Mouse (Mus musculus) frontal cortex, adult (tissue): ENCODE results near the gene Acox3.

Experiments used
- ATAC-seq: cut with Nextera tagmentation; 2 replicates; pipeline ENCODE4 v1.9.2; 2017; ENCODE audit warnings: mild to moderate bottlenecking, moderate library complexity, mixed read lengths; ENCODE audit not compliant: low TSS enrichment

Acox3 gene

DNA sequence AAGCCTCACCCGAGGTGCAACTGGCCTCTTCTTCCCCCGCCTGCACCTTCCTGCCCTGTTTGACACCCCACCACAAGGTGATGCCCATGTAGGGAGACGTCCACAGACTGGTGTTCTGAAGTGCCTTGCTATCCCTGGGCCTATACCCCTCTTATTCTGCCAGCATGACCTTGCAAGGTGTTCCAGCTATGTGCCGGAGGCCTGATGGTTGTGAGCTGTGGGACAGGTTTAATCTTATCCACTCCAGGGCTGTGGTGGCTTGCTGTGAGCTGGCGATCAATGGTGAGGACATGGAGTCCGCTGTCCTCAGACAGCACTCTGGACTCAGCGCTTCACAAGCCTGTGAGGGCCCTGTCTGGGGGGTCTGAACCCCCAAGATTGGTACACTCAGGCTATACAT is 27.5 kb downstream of the Acox3 start:
- ATAC-seq, result no peak

- ATAC-seq, result no peak
Observed at GRCm38 (mm10) chr5:35611170-35611569, 28.3 kb downstream of the Acox3 start.

DNA sequence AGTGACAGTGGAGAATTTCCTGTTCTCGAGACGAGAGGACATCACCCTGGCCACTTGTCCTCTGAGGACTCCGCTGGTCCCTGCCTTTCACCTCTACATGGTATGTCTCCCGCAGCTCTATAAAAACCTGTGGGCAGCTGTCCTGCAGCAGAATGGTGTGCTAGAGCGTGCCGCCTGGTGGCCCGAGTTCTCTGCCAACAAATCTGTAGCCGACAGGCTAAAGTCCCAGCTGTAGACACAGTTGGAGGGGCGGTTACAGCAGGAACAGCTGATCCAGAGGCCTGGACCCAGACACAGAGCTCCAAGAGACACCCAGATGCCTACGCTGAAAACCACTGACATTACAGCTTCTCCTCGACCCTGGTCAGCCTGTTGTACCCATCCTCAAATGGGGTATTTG is 29.1 kb downstream of the Acox3 start:
- ATAC-seq, result no peak

GRCm38 (mm10) chr5:35612722-35613121 is 29.9 kb downstream of the Acox3 start:
- no peak for ATAC-seq

DNA sequence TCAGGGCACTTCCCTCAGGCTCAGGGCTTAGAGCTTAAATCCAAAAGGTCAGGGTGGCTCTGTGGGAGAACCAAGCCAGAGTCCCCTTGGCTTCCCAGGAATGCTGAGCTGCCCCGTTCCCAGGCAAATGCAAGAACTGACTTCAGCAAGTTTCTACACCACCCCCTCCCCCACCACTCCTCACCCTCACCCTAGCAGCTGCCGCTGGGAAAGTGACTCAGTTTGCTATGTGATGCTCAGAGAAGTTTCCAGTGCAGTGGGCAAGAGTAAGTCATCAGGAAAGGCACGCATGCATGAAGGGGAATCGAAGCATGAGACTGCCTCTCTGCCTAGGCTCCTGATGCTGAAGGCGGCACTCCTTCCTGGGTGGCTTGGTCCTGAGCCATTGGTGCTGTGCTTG is 34.1 kb downstream of the Acox3 start:
- no peak for ATAC-seq

DNA sequence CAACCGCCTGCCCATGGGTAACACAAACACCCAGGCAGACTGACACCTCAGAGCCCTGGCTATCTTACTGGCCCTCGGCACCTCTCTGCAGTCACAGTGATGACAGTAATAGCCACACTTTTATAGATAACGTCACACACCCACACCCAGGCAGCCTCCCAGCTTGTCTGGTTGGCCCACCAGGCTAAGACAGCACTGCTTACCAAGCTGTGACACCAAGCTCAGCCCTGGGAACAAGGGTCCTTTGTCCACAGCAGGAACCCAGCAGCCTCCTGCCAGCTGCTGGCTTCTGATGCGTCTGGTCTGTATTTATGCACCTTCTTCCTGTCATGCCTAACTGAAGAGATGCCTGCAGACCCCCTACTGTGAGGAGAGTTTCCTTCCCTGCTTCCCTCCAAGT is 38.3 kb downstream of the Acox3 start:
- ATAC-seq, result no peak; the same call in 1 of the 2 replicates

- ATAC-seq, result no peak
Observed at GRCm38 (mm10) chr5:35623831-35624230, 41.0 kb downstream of the Acox3 start.

DNA sequence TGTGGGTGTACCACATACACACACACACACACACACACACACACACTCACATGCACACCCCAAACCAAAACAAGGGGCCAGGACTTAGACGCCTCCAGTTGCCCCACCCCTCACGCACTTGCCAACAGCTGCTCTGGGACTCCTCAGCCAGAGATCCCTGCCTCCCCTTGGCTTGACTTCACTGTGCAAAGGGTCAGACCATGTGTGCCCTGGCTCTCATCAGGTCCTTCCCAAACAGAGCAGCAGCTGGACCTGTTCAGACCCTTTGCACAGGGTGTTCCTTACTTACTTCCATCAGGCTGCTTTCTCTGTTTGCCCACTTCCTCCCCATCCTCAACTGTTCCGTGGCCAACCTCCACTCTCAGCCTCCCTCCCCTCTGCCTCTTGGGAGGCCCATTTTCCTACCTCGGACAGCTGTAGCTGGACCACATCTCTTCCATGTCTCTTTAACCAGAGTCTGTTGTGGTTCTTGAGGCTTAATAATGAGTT is 42.0 kb downstream of the Acox3 start:
- ATAC-seq, result no peak

DNA sequence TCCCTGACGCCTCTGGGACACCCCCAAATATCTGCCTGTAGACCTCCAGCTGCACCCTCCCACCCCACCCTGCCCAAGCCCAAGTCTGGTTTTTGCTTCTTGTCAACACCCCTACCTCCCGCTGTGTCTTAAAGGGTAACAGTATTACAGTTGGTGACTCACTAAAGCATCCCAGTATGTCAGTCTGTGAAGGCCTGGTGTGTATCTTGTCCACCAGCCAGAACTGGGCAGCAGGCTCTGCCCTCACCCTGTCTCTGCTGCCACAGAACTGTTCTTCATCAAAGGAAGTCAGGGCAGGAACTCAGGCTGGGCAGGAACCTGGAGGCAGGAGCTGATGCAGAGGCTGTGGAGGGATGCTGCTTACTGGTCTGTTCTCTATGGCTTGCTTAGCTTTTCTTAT is 43.6 kb downstream of the Acox3 start:
- ATAC-seq, result no peak

- no peak for ATAC-seq
Observed at GRCm38 (mm10) chr5:35627307-35627840, 44.5 kb downstream of the Acox3 start.

GRCm38 (mm10) chr5:35628685-35629084 is 45.8 kb downstream of the Acox3 start:
- ATAC-seq, result peak; percentile 31; the same call in 1 of the 2 replicates

DNA sequence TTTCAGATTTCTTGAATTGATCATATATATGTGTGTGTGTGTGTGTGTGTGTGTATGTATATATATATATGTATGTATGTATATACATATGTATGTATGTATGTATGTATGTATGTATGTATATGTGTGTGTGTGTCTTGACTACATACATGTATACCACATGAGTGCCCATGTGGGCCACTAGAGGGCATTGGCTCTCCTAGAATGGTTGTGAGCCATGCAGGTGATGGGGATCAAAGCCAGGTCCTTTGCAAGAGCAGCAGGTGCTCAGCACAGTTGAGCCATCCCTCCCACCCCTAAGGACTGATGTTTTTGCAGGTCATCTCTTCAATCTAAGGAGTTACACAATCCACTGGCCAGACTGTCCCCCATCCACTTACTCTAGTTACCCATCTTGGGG is 46.5 kb downstream of the Acox3 start:
- ATAC-seq, result no peak

DNA sequence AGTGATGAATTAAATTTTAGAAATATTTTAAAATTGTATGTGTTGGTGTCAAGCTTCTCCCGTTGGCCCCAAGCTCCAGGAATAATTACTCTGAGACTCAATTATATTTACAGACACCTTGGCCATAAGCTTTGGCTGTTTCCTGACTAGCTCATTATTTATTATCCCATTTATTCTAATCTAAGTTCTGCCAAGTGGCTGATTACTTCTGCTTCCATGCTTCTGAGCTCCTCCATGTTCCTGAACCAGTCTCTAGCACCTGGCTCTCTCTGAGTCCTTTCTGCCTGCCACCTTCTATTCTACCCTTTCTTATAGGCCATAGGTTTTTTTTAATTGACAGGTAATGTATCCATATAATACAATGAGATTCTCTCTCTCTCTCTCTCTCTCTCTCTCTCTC is 47.9 kb downstream of the Acox3 start:
- no peak for ATAC-seq

DNA sequence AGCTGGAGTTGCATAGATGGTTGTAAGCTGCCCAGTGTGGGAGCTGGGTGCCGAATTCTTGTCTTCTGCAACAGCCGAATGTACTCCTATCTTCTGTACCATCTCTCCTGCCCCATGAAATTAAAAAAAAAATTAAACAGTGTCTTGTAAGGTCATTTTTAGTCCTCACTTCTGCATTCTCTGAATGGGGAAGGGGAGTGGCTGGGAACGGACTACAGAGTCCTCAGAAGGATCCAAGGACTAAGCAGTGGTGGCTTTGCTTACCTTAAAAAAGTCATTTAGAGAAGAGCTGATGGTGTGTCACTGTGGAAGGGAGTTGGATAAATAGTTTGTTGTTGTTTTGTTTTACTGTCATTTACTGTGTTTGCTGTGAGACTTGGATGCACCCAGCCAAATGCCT is 48.4 kb downstream of the Acox3 start:
- no peak for ATAC-seq

- no peak for ATAC-seq
Observed at GRCm38 (mm10) chr5:35631755-35632154, 48.9 kb downstream of the Acox3 start.

- ATAC-seq, result no peak
Observed at GRCm38 (mm10) chr5:35632841-35633240, 50.0 kb downstream of the Acox3 start.

GRCm38 (mm10) chr5:35636016-35636415 is 53.2 kb downstream of the Acox3 start:
- no peak for ATAC-seq

DNA sequence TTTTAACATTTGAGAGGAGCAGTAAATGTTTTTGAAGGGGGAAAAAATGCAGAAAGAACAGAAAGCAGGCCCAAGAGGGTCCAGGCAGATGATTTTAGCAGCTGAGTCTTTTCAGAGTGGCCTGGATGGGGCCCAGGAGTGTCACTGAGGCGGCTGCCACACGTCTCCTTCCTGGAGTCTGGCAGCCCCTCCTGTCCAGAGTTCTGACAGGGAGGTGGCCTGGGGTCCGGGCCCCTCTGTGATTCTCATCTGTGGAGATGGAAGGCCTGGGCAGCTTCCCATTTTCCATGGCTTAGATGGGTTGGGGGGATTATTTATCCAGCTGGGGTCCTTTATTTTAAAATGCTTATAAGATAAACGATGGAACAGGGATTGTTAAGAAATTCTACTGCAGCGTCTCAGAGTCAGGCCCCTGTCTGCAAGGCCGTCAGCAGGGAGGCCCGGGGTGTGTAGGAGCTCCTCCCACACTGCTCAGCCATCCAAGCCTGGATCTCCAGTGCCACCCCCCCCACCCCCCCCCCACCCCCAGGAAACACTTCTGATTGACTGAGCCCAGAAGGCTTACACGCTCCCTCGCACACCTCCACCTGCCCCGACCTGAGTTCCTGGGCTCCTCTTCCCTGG is 59.2 kb downstream of the Acox3 start:
- ATAC-seq, result no peak

DNA sequence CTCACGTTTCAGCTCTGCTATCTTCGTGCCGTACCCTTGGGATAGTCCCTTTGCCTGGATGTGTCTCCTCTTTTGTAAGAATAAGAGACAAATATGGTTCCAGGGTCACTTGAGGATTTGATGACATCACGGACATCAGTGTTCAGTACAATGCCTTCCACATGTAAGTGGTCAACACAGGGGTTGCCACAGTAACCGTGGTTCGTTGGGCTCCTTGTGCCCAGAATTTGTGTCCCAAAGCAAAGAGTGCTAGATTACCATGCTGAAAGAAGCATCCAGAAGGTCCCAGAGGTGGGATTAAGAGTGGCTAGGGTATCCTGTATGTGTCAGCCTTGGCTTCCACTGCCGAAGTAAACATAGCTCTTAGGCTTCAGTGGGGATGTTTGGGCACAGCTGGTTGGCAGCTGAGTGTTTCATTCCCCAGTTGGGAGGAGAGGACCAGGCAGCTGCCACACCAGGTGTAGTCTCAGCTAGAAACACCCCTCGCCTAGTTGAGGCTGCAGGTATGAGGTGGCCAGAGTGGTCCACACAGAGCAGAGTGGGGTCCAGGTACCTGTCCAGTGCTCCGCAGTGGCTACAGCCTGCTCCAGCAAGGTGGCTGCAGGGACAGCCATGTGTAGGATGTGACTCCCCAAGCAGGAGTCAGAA is 60.7 kb downstream of the Acox3 start:
- ATAC-seq, result no peak

GRCm38 (mm10) chr5:35644082-35644481 is 61.2 kb downstream of the Acox3 start:
- ATAC-seq, result no peak

GRCm38 (mm10) chr5:35645938-35646493 is 63.2 kb downstream of the Acox3 start:
- ATAC-seq, result no peak

GRCm38 (mm10) chr5:35646927-35647326 is 64.1 kb downstream of the Acox3 start:
- no peak for ATAC-seq

DNA sequence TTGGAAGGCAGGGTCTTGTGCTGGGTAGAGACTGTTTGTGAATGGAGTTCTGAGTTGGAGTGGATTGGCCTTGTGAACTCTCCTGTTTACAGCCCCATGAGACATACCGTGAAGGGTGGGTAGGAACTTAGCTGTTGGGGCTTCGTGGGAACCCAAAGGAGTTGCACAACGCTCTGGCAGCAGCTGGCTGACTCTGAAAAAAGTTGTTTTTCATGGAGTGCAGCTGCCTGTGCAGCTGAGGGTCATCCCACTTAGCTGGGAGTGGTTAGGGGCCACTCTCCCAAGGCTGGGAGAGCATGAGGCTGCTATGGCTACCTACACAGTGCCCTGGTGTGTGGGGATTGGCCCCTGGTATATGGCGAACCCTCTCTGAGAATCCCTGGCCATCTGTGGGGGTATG is 64.7 kb downstream of the Acox3 start:
- no peak for ATAC-seq
